Mouse (Mus musculus) cortical plate, adult 2 months (tissue): Measurements from ENCODE around the gene Esr1.

ENCODE experiments used
- CTCF ChIP-seq: fragments of 200-500 bp; IDR thresholded peaks from 2 replicates; pipeline ENCODE4 v1.5.1; 2011; ENCODE audit warnings: mild to moderate bottlenecking, control low read depth, low read length; ENCODE audit not compliant: insufficient read depth; ENCODE audit errors: extremely low read depth
- POLR2A ChIP-seq: fragments of 200-500 bp; IDR thresholded peaks from 2 replicates; pipeline ENCODE4 v1.6.1; 2011; ENCODE audit warnings: mild to moderate bottlenecking, low read length, control low read depth; ENCODE audit not compliant: insufficient read depth; ENCODE audit errors: extremely low read depth

DNA sequence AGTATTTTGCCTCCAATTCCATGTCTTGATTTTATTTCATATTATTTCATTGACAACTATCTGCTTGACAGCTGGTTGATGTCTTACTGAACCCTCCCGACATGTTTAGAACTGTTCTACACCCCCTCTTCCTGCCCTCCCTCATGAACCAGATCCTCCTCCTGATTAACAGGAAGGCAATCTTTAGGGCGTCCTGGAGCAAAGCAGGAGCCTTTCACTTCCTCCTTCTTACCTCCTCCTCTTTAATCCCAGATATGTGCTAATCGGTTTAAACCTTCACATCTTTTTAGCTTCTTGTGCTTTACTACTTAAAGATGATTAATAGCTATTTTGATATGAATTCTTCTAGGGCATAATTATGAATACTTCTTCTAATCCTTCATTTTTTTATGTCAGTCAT, 166.6 kb downstream of the Esr1 start:
- TF ChIP-seq POLR2A (no peak), CTCF (no peak)
